Mouse (Mus musculus) testis, adult 2 months (tissue): ENCODE results near the gene Nlk.

Experiments
- CTCF ChIP-seq: fragments of 200-500 bp; IDR thresholded peaks from 2 replicates; pipeline ENCODE4 v1.5.1; 2012; ENCODE audit warnings: low read depth, mild to moderate bottlenecking, inconsistent platforms, low read length, moderate library complexity; ENCODE audit not compliant: control insufficient read depth, insufficient read depth, insufficient replicate concordance
- POLR2A ChIP-seq: fragments of 200-500 bp; IDR thresholded peaks from 2 replicates; pipeline ENCODE4 v1.6.1; 2012; ENCODE audit warnings: low read depth, mild to moderate bottlenecking, inconsistent platforms, low read length, moderate library complexity; ENCODE audit not compliant: control insufficient read depth

DNA sequence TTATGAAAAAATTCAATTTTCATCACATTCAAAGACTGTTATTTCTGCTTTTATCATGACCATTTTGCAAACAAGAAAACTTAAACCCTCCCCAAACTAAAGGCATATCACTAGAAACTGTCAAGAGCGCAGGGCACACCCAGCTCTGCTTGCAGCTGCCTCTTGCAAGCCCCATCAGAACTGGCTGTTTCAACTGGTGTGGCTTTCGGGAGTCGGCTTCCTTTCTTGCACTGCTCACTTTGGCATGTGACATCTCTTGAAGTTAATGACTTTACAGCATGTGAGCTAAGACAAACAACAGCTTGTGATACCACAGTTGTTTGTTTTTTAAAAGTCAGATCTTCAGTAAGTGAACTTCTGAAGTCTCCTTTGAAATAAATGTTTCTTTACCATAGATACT is 72.8 kb downstream of the Nlk start:
- TF ChIP-seq CTCF = no peak
- no peak for TF ChIP-seq POLR2A
